Mouse (Mus musculus) myocyte (in vitro differentiated cells): ENCODE results near the gene Mitf.

ENCODE experiments used
- CEBPB ChIP-seq: IDR thresholded peaks from 2 replicates; pipeline ENCODE4 v1.6.1; 2011; ENCODE audit warnings: mild to moderate bottlenecking, moderate library complexity; ENCODE audit not compliant: poor library complexity, insufficient read depth, severe bottlenecking
- E2F4 ChIP-seq: IDR thresholded peaks from one replicate; pipeline ENCODE4 v1.6.1; 2011; ENCODE audit warnings: mild to moderate bottlenecking, control low read depth, moderate library complexity; ENCODE audit not compliant: insufficient read depth
- MAX ChIP-seq: IDR thresholded peaks from one replicate; pipeline ENCODE4 v1.6.1; 2011; ENCODE audit warnings: low read depth, mild to moderate bottlenecking, control low read depth
- MYOD1 ChIP-seq, 3 experiments: IDR thresholded peaks; one replicate each; pipeline ENCODE4 v1.6.1; 2011; ENCODE audit warnings: control low read depth in 2 of 3, low read depth in 2 of 3, mild to moderate bottlenecking in 2 of 3, moderate library complexity in 1 of 3; ENCODE audit not compliant: insufficient read length in 2 of 3, control insufficient read depth in 1 of 3
- MYOG ChIP-seq, 3 experiments: IDR thresholded peaks; one replicate each; pipeline ENCODE4 v1.6.1; 2011; ENCODE audit warnings: control low read depth in 2 of 3, low read depth in 2 of 3, mild to moderate bottlenecking in 2 of 3; ENCODE audit not compliant: insufficient read length in 2 of 3, control insufficient read depth in 1 of 3, insufficient read depth in 1 of 3
- POLR2A ChIP-seq: IDR thresholded peaks from one replicate; pipeline ENCODE4 v1.6.1; 2011; ENCODE audit warnings: low read depth, mild to moderate bottlenecking, control low read depth, moderate library complexity; ENCODE audit not compliant: insufficient read length
- POLR2AphosphoS2 ChIP-seq: IDR thresholded peaks from one replicate; pipeline ENCODE4 v1.6.1; 2011; ENCODE audit warnings: low read depth, control low read depth; ENCODE audit not compliant: insufficient read length
- REST ChIP-seq: IDR thresholded peaks from one replicate; pipeline ENCODE4 v1.6.1; 2011; ENCODE audit warnings: mild to moderate bottlenecking, control low read depth, moderate library complexity; ENCODE audit not compliant: insufficient read depth, insufficient read length
- SRF ChIP-seq: IDR thresholded peaks from one replicate; pipeline ENCODE4 v1.6.1; 2011; ENCODE audit warnings: low read depth; ENCODE audit not compliant: control insufficient read depth, insufficient read length
- TCF12 ChIP-seq: IDR thresholded peaks from one replicate; pipeline ENCODE4 v1.6.1; 2011; ENCODE audit warnings: mild to moderate bottlenecking, control low read depth; ENCODE audit not compliant: poor library complexity, insufficient read depth, severe bottlenecking
- TCF3 ChIP-seq: IDR thresholded peaks from one replicate; pipeline ENCODE4 v1.6.1; 2011; ENCODE audit warnings: low read depth, control low read depth; ENCODE audit not compliant: insufficient read length
- USF1 ChIP-seq: IDR thresholded peaks from one replicate; pipeline ENCODE4 v1.6.1; 2011; ENCODE audit warnings: low read depth, mild to moderate bottlenecking, control low read depth, moderate library complexity

- TF ChIP-seq POLR2A (no peak), USF1 (no peak), POLR2AphosphoS2 (no peak), CEBPB (no peak), MAX (no peak), TCF12 (no peak), REST (no peak), E2F4 (no peak), MYOD1 (IDR thresholded peaks at IDR 0.05; ENCODE audit: control insufficient read depth in 1 of 3, insufficient read length in 2 of 3, low read depth in 2 of 3) (no peak), SRF (no peak), MYOG (IDR thresholded peaks at IDR 0.05; ENCODE audit: control insufficient read depth in 1 of 3, insufficient read depth in 1 of 3, insufficient read length in 2 of 3, low read depth in 2 of 3) (no peak), TCF3 (no peak)
Observed at GRCm38 (mm10) chr6:98038513-98038912, 231.7 kb downstream of the Mitf start.
